Mouse (Mus musculus) ES-Bruce4 (cell line): ENCODE data around the gene Cysltr1. TPM values are rescaled to one million over a fixed set of nuclear protein-coding genes. Genes with fewer than 3 reads are reported as not detected.
A peak's percentile ranks its signal among the peaks of the same experiment; 100 is the strongest.

Source experiments
- H3K27ac ChIP-seq: 2 replicates; pipeline ENCODE4 v1.5.1; 2012; ENCODE audit warnings: low read length, inconsistent platforms; ENCODE audit not compliant: insufficient read depth
- H3K27me3 ChIP-seq: 2 replicates; pipeline ENCODE4 v1.6.1; 2012; ENCODE audit warnings: mild to moderate bottlenecking, low read length, inconsistent platforms; ENCODE audit not compliant: control insufficient read depth, poor library complexity, insufficient read depth, severe bottlenecking
- H3K36me3 ChIP-seq: 2 replicates; pipeline ENCODE4 v1.6.1; 2012; ENCODE audit warnings: inconsistent platforms, mild to moderate bottlenecking, low read length, moderate library complexity; ENCODE audit not compliant: control insufficient read depth, poor library complexity, insufficient read depth, severe bottlenecking
- H3K4me1 ChIP-seq: one replicate; pipeline ENCODE4 v1.8.1; 2011; ENCODE audit warnings: low read length; ENCODE audit not compliant: control insufficient read depth, insufficient read depth
- H3K4me3 ChIP-seq: 2 replicates; pipeline ENCODE4 v1.5.1; 2011; ENCODE audit warnings: low read depth, mild to moderate bottlenecking, low read length
- H3K9ac ChIP-seq: 2 replicates; pipeline ENCODE4 v1.6.1; 2012; ENCODE audit warnings: low read depth, mild to moderate bottlenecking, inconsistent platforms; ENCODE audit not compliant: poor library complexity, severe bottlenecking
- H3K9me3 ChIP-seq: replicated peaks from 2 replicates; pipeline ENCODE4 v1.6.1; 2012; ENCODE audit warnings: mild to moderate bottlenecking, low read length, inconsistent platforms; ENCODE audit not compliant: control insufficient read depth, poor library complexity, insufficient read depth, severe bottlenecking
- CTCF ChIP-seq: IDR thresholded peaks from one replicate; pipeline ENCODE4 v1.8.1; 2011; ENCODE audit warnings: low read depth, low read length
- EP300 ChIP-seq: IDR thresholded peaks from 2 replicates; pipeline ENCODE4 v1.6.1; 2011; ENCODE audit warnings: low read depth, low read length; ENCODE audit not compliant: insufficient read depth
- POLR2A ChIP-seq: IDR thresholded peaks from one replicate; pipeline ENCODE4 v1.8.1; 2011; ENCODE audit warnings: low read length; ENCODE audit not compliant: insufficient read depth
- polyA plus RNA-seq: library from polyadenylated mRNA; stranded (reverse); fragments of >200 nt; gene quantifications from 2 replicates; pipeline ENCODE4 v1.2.4, GENCODE M21; 2011; ENCODE audit warnings: low read depth; ENCODE audit not compliant: missing spikeins, insufficient read depth, insufficient read length

Cysltr1 gene
- polyA plus RNA-seq, 1 experiment: 2.0 TPM

- peak overlapping the region; percentile 44 for H3K27ac ChIP-seq
- no peak overlapping the region for H3K4me3 ChIP-seq
These were observed 763 bp downstream of the Cysltr1 start for GRCm38 (mm10) chrX:106602574-106603258.

GRCm38 (mm10) chrX:106595904-106596303 lies 7.6 kb downstream of the Cysltr1 start:
- Histone ChIP-seq H3K9me3 (no peaks in the 10 kb centered on the region), H3K4me1 (no peaks in the 10 kb centered on the region), H3K9ac (no peak overlapping the region), H3K36me3 (no peaks in the 10 kb centered on the region), H3K27me3 (no peaks in the 10 kb centered on the region), H3K27ac (no peak overlapping the region), H3K4me3 (no peak overlapping the region)
- TF ChIP-seq CTCF: no peak
- no peak for TF ChIP-seq EP300
- TF ChIP-seq POLR2A: no peak

More at GRCm38 (mm10) chrX:106602574-106603258, 763 bp downstream of the Cysltr1 start:
- TF ChIP-seq CTCF (no peak), EP300 (0 out of 2 replicates have a peak, but pooled peaks have one; percentile 26)
- H3K9ac ChIP-seq: no peak overlapping the region
- no peaks in the 10 kb centered on the region; the same call in 1 of the 2 replicates for H3K27me3 ChIP-seq
- H3K36me3 ChIP-seq: no peaks in the 10 kb centered on the region
- no peaks in the 10 kb centered on the region for H3K9me3 ChIP-seq
- H3K4me1 ChIP-seq: no peaks in the 10 kb centered on the region

GRCm38 (mm10) chrX:106593914-106594313 lies 9.6 kb downstream of the Cysltr1 start:
- Histone ChIP-seq H3K27ac (no peak overlapping the region), H3K4me1 (no peaks in the 10 kb centered on the region), H3K27me3 (no peaks in the 10 kb centered on the region), H3K36me3 (no peaks in the 10 kb centered on the region), H3K4me3 (no peak overlapping the region), H3K9ac (no peak overlapping the region), H3K9me3 (no peaks in the 10 kb centered on the region)
- no peak for TF ChIP-seq EP300

GRCm38 (mm10) chrX:106582886-106583285 lies 20.6 kb downstream of the Cysltr1 start, which contains the start of gene Gm5127:
Gm5127 (plus strand) TSS chrX:106583186.
- Histone ChIP-seq H3K9me3 (no peaks in the 10 kb centered on the region), H3K4me1 (no peaks in the 10 kb centered on the region), H3K9ac (no peak within 1 kb of the TSS), H3K27me3 (no peaks in the 10 kb centered on the region), H3K4me3 (no peak within 1 kb of the TSS), H3K27ac (no peak within 1 kb of the TSS), H3K36me3 (no peaks in the 10 kb centered on the region)
- TF ChIP-seq POLR2A: no peak
- TF ChIP-seq EP300: no peak
- TF ChIP-seq CTCF: no peak

- TF ChIP-seq POLR2A (no peak), EP300 (no peak), CTCF (no peak)
- no peak overlapping the region for H3K9ac ChIP-seq
- H3K9me3 ChIP-seq: no peaks in the 10 kb centered on the region
- no peaks in the 10 kb centered on the region for H3K4me1 ChIP-seq
- H3K4me3 ChIP-seq: no peak overlapping the region
- no peak overlapping the region for H3K27ac ChIP-seq
- H3K36me3 ChIP-seq: no peaks in the 10 kb centered on the region
- no peaks in the 10 kb centered on the region for H3K27me3 ChIP-seq
These were observed 21.3 kb downstream of the Cysltr1 start for GRCm38 (mm10) chrX:106582197-106582596.

- Histone ChIP-seq H3K27ac (no peak overlapping the region), H3K4me1 (no peaks in the 10 kb centered on the region), H3K9me3 (no peaks in the 10 kb centered on the region), H3K9ac (no peak overlapping the region), H3K27me3 (no peaks in the 10 kb centered on the region), H3K4me3 (no peak overlapping the region), H3K36me3 (no peaks in the 10 kb centered on the region)
- TF ChIP-seq POLR2A: no peak
- TF ChIP-seq CTCF: no peak
- no peak for TF ChIP-seq EP300
These were observed 23.1 kb downstream of the Cysltr1 start for GRCm38 (mm10) chrX:106580410-106580809.
